Mouse (Mus musculus) brown adipose tissue, adult 24 weeks (tissue): ENCODE data around the gene Pdzd2. TPM values are rescaled to one million over a fixed set of nuclear protein-coding genes. Genes with fewer than 3 reads are reported as not detected.

Source experiments
- H3K27ac ChIP-seq: fragments of 200-500 bp; replicated peaks from 2 replicates; pipeline ENCODE4 v1.5.1; 2012; ENCODE audit warnings: low read depth, mild to moderate bottlenecking, low read length
- H3K4me1 ChIP-seq: fragments of 200-500 bp; 2 replicates; pipeline ENCODE4 v1.6.1; 2012; ENCODE audit warnings: low read length, mixed read lengths; ENCODE audit not compliant: control insufficient read depth, insufficient read depth, insufficient read length
- H3K4me3 ChIP-seq: fragments of 200-500 bp; 2 replicates; pipeline ENCODE4 v1.5.1; 2012; ENCODE audit warnings: low read depth, mild to moderate bottlenecking, low read length, moderate library complexity; ENCODE audit not compliant: insufficient read depth
- polyA plus RNA-seq: library from polyadenylated mRNA; stranded (reverse); fragments of >200 nt; gene quantifications from 2 replicates; pipeline ENCODE4 v1.2.4, GENCODE M21; 2012; ENCODE audit not compliant: missing spikeins, insufficient read depth, insufficient read length

Pdzd2 gene
- polyA plus RNA-seq, 1 experiment = 23.7 TPM

DNA sequence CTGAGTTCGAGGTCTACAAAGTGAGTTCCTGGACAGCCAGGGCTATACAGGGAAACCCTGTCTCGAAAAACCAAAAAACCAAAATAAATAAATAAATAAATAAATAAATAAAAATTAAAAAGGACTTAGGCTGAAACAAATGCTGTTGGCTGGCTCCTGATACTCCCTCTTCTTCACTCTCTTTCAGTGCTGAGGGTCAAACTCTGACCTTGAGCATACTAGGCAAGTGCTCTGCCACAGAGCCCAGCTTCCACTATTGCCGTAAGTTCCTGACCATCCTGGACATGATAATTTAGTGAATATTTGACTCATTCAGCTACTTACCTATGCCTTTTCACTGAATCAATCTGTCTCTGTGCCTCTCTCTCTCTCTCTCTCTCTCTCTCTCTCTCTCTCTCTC is 409.3 kb downstream of the Pdzd2 start:
- Histone ChIP-seq H3K4me1 (peaks cover 21% of the 10 kb centered on the region), H3K27ac (peak overlapping the region; percentile 26), H3K4me3 (no peak overlapping the region)

DNA sequence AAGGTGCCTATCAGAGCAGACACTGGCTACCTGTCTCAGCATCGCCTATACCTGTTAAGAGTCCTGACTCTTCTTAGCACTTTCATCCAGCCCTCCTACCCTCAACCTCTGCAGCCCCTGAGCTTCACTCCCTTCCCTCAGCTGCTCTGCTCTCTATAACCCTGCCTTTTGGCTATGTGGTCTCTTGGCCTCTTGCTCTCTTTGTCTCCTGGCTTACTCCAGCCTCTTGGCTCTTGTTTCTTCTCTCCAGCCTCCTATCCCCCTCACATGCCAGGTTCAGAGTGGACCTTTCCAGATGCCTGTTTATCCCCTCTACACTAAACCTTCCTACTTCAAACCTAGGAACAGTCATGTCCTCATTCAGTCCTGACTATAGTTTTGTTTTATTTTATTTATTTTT is 415.4 kb downstream of the Pdzd2 start:
- Histone ChIP-seq H3K4me3 (no peak overlapping the region), H3K4me1 (peaks cover 12% of the 10 kb centered on the region), H3K27ac (no peak overlapping the region)

DNA sequence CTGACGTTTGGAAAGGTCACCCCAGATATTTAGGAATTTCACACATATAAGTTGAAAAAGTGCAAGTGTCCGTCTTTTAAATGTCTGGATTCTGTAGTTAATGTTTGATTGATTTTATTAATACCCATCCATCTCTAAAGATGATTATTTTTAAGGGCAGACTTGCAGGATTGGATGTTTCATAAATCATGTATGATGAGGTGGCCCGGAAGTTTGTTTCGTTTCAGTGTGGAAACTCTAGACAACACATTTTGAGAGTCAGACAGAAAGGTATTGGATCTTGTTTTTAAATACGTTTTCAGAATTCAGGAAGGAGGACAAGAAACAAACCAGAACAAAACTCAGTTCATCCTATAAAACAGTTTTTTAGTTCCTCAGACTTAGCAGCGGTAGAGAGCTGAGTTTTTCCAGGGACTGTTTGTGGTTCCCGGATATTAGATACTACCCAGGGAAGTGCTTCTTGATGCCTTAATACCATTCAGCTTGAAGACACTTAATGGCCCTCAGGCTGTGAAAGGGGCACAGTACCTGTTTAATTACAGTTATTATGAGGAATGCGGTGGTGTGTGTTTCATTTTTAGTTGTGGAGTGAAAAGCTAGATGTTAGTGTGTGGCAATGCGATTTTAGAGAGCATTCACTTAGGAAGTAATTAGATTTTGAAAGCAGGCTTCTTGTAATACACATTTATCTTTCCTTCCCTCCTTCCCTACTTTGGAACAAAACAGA is 416.9 kb downstream of the Pdzd2 start:
- Histone ChIP-seq H3K4me1 (peaks cover 8% of the 10 kb centered on the region), H3K27ac (peak overlapping the region; percentile 97; the same call in 1 of the 2 replicates), H3K4me3 (peak overlapping the region; percentile 99)

DNA sequence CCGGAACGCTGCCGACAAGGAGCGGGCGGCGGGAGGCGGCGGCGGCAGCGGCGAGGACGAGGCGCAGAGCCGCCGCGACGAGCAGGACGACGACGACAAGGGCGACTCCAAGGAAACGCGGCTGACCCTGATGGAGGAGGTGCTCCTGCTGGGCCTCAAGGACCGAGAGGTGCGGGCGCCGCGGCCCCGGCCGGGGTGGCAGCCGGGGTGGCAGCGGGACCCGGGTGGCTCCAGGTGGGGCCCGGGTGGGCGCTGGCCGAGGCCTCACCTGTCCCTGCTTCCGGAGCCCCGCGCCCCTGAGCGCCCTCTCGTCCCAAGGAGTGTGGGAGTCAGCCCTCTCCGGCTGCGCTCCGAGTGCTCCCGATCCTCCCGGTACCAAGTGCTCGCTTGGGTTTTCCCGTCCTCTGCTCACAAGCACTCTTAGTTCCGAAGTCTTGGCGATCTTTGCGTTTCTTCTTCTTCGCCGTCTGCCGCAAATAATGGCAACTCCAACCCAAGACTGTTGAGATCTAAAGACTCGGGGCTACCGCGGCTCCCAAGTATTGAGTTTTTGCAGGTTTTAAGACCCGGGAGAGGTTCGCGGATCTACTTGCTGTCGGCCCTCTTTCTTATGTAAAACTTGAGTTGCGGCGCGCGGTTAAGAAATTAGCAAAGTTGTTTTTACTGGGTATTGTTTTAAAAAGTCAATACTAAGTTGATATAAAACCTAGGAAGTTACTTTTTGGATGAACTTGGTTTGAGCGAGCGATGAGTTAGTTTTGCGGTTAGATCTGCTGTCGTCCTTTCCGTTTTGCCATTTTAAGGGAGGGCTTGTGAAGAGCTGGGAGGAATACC is 417.7 kb downstream of the Pdzd2 start, which contains the start of gene 1810049J17Rik:
Gene 1810049J17Rik (minus strand): TSS at position 112 of the 834 bp plus-strand sequence.
- Histone ChIP-seq H3K4me3 (peak within 1 kb of the TSS; percentile 99), H3K27ac (peak within 1 kb of the TSS; percentile 97), H3K4me1 (peaks cover 8% of the 10 kb centered on the region)

DNA sequence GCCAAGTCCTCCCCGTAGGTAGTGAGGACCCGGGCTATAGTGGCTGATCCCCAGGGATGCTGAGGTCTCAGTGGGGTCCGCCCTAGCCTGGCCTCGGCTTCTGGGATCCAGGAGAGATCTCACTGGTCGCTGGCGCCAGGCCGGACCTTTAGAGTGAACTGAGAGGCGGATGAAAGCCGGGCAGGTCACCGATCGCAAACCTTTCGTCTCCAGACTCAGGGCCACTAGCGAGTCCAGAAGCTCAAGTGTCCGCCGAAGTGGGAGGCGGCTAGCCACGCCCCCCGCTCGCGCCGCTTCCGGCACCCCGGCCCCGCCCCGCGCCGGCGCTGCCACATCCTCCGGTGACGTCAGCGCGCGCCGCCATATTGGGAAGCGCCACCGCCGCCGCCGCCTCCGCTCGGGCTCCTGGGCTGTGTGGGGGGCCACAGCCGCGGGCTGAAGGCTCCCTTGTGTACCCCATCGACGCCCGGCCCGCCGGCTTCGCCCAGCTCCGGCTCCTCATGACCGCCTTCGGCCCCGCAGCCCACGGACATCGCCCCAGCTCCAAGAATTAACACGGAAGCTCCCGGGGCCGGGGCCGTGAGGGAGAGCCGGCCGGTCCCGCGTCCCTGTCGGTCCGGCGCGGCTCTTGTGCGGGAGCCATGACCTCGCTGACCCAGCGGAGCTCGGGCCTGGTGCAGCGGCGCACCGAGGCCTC is 418.5 kb downstream of the Pdzd2 start, which contains the start of gene Golph3:
Gene Golph3 (plus strand): TSS at position 360 of the 697 bp plus-strand sequence.
- Histone ChIP-seq H3K4me1 (peaks cover 8% of the 10 kb centered on the region), H3K27ac (peak within 1 kb of the TSS; percentile 97), H3K4me3 (peak within 1 kb of the TSS; percentile 99)

DNA sequence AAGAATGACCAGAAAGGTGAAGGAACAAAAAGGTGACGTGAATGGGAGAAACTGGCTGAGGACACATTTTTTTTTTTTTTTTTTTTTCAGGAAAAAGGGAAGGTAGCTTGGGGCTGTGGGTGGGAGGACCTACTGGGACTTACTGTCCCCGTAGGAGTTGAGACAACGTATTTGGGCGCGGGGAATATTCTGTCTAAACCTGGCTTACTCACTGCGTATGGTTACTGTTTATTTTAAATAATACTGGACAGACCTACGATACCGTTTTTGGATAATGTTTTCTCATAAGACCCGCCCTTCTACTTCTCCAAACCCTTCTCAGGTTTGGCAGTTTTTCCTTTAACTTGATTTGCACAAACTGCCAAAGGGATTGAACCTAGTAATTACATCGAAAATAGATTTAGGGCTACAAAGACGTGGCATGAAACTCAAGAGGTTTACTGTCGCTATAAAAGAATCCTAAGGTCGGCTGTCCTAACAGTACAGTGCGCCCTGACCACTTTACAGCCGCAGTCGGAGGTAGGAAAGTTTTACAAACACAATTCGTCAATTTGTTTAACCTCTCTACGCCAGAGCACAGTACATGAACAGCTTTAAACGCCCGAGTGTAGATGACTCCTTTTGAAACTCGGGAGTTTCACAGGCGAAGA is 419.2 kb downstream of the Pdzd2 start:
- Histone ChIP-seq H3K4me3 (peak overlapping the region; percentile 83), H3K27ac (peak overlapping the region; percentile 76), H3K4me1 (peaks cover 7% of the 10 kb centered on the region)

DNA sequence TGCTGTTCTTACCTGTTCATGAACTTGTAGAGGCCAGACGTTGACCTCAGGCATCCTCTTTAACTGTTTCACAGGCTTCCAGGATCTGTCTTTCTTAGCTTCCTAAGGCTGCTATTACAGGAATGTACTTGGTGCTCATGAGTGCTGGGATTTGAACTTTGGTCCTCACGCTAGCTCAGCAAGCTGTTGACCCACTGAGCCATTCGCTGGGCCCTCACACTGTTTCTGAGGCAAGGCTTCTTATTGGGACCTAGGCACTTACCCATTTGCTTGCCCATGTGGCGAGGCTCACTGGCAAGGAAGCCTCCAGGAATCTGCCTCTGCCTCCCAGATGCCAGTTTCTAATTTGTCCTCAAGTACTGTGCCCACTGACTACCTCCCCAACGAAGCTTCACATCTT is 419.8 kb downstream of the Pdzd2 start:
- Histone ChIP-seq H3K27ac (no peak overlapping the region), H3K4me3 (no peak overlapping the region; the same call in 1 of the 2 replicates), H3K4me1 (peaks cover 6% of the 10 kb centered on the region)

DNA sequence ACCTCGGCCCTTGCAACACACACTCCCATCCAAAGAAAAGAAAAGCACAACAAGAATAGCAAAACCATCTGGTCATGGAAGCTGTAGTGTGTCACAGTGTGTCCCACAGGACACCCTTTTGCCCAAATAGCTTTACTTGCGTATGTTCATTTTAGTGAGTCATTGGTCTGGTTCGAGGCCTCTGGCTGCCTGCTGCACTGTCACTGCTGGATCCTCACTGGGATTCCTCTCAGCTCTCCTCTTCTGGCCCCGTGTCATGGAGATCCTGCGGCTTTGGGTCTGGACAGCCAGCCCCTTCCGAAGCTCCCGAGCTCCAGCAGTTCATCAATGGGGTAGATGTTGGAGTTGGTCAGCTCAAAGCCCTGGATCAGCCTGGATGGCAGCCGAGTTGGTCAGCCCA is 421.3 kb downstream of the Pdzd2 start:
- Histone ChIP-seq H3K27ac (no peak overlapping the region), H3K4me3 (no peak overlapping the region), H3K4me1 (no peaks in the 10 kb centered on the region)

DNA sequence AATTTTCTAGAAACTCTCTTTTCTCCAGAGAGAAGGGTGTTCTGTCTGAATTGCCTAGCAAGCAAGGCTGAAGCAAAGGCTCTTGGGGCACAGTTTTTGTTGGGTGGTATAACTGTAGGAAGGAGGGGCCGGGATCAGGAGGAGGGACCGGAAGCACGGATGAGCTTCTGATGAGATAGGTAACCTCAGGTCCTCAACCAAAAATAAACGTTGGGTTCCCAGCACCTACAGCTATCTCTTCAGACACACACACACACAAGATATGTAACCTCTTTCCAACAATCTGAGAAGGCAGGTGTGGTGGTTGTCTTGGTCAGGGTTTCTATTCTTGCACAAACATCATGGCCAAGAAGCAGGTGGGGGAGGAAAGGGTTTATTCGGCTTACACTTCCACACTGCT is 422.4 kb downstream of the Pdzd2 start:
- no peak overlapping the region for H3K4me3 ChIP-seq
- H3K27ac ChIP-seq = no peak overlapping the region
- no peaks in the 10 kb centered on the region for H3K4me1 ChIP-seq

DNA sequence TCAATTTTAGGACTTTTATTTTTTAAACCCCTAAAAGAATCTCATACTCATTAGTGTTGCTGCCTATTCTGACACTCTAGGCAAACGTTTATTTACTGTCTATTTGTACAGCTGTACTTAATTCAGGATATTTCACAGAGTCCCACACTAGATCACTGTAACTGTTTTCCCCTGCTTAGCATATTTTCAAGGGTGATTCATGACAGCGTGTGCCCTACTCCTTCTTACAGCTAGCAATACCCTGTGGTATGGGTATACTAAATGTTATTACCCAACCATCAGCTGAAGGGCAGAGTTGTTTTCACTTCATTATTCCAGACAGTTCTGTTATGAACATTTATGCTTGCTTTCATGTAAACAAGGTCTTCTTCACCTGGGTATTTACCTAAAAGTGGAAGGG is 423.7 kb downstream of the Pdzd2 start:
- no peak overlapping the region for H3K27ac ChIP-seq
- no peak overlapping the region for H3K4me3 ChIP-seq
- H3K4me1 ChIP-seq = no peaks in the 10 kb centered on the region

DNA sequence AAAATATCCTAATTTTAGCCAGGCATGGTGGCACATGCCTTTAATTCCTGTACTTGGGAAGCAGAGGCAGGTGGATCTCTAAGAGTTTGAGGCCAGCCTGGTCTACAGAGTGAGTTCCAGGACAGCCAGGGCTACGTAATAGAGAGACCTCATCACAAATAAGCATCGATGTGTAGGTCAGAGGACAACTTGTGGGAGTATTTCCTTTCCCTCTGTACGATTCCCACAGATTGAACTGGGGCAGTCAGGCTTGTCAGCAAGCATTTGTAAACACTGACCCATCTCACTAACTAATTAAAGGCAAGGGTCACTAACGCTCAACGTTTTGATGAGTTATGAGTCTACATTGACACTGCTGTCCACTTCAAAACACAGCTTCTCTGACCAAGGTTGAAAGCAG is 425.1 kb downstream of the Pdzd2 start:
- Histone ChIP-seq H3K4me3 (no peak overlapping the region), H3K4me1 (no peaks in the 10 kb centered on the region), H3K27ac (no peak overlapping the region)

DNA sequence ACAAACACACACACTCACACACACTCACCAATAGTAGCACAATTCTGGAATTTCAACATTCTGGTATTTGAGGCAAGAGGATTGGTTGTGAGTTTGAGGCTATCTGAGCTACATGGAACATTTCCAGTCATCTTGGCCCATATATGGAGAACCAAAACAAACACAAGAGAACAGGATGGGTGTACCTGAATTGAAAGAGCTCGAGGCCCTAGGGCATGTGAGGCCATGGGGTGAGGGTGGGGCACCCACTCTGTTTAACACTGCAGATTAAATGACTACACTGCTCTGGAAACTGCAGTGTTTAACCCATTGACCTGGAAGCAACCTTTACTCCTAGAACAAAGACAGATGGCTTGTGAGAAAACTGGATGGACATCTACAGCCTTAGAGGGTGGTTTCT is 426.5 kb downstream of the Pdzd2 start:
- H3K4me3 ChIP-seq = no peak overlapping the region
- no peak overlapping the region for H3K27ac ChIP-seq
- no peaks in the 10 kb centered on the region for H3K4me1 ChIP-seq

DNA sequence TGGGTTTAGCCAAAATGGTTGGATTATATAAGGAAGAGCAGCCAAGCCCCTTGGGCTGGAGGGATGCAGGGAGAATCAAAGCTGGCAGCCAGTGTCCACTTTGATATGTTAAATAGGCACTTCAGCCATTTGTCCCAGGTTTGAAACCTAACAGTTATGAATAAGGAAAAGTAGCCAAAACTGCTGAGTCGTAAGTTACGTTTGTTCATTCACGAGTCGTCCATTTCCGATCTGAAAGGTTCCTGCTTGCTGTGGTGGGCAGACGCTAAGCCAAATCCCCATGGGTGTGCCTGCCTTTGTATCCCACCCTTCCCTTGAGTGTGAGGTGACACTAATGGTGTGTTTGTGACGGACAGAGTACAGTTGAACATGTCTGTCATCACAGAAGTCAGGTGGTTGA is 428.3 kb downstream of the Pdzd2 start:
- Histone ChIP-seq H3K4me1 (no peaks in the 10 kb centered on the region), H3K27ac (no peak overlapping the region), H3K4me3 (no peak overlapping the region)

DNA sequence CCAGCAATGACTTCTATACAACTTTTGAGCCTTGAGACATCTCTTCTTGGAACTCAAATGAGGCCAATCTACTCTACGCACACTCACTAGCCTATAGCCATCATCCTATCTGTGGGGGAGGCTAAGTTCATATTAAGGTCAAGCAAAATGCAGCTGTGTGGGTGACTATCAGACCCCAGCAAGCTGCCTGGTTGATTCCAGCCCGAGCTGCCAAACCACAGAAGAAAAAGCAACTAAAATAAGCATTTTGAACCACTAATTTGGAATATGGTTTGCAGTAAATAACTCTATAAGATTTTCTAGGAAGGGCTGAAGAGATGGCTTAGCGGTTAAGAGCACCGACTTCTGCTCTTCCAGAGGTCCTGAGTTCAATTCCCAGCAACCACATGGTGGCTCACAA is 429.0 kb downstream of the Pdzd2 start:
- no peak overlapping the region for H3K27ac ChIP-seq
- H3K4me1 ChIP-seq = no peaks in the 10 kb centered on the region
- no peak overlapping the region for H3K4me3 ChIP-seq
